Mouse (Mus musculus): ENCODE data around the gene Nxph3. TPM values are rescaled to one million over a fixed set of nuclear protein-coding genes. Genes with fewer than 3 reads are reported as not detected.

Nxph3 gene
- polyA plus RNA-seq, 1 experiment from 2014 or later: not detected

GRCm38 (mm10) chr11:95472942-95473341 is 41.4 kb downstream of the Nxph3 start:
- WGBS (ENCODE audit: insufficient replicate concordance): 92% methylated on average over 2 of the region's 2 CpGs
- DNase-seq: no peak

GRCm38 (mm10) chr11:95467731-95468130 is 46.6 kb downstream of the Nxph3 start:
- TF ChIP-seq EP300 (IDR thresholded peaks at IDR 0.05; ENCODE audit: low read depth): no peak
- TF ChIP-seq CTCF (IDR thresholded peaks at IDR 0.05; ENCODE audit: low read depth): no peak
- no peak for ATAC-seq
- H3K27me3 ChIP-seq (ENCODE audit: insufficient read depth, low read length): no peaks in the 10 kb centered on the region
- H3K27ac ChIP-seq (ENCODE audit: low read depth): no peak overlapping the region
- no peaks in the 10 kb centered on the region for H3K9me3 ChIP-seq (ENCODE audit: low read length)
- no peak overlapping the region for H3K4me3 ChIP-seq (ENCODE audit: low read depth, low read length)
- DNase-seq: no peak
- no peak overlapping the region for H3K9ac ChIP-seq (replicated peaks)
- peaks cover 23% of the 10 kb centered on the region for H3K36me3 ChIP-seq (replicated peaks; ENCODE audit: insufficient read depth, low read length)
- no peak overlapping the region for H3K4me2 ChIP-seq (ENCODE audit: low read depth, low read length)
- 80% methylated on average over 1 of the region's 1 CpGs for WGBS (ENCODE audit: insufficient replicate concordance)
- H3K4me1 ChIP-seq (ENCODE audit: insufficient read depth): no peaks in the 10 kb centered on the region; the same call in 1 of the 2 replicates

More at GRCm38 (mm10) chr11:95472942-95473341, 41.4 kb downstream of the Nxph3 start:
- H3K27ac ChIP-seq (ENCODE audit: low read depth): no peak overlapping the region
- no peaks in the 10 kb centered on the region; the same call in 1 of the 2 replicates for H3K4me1 ChIP-seq (ENCODE audit: insufficient read depth)
- no peak overlapping the region for H3K4me2 ChIP-seq (ENCODE audit: low read depth, low read length)
- no peak overlapping the region for H3K9ac ChIP-seq (replicated peaks)
- H3K27me3 ChIP-seq (ENCODE audit: insufficient read depth, low read length): no peaks in the 10 kb centered on the region
- no peaks in the 10 kb centered on the region for H3K9me3 ChIP-seq (ENCODE audit: low read length)
- H3K4me3 ChIP-seq (ENCODE audit: low read depth, low read length): no peak overlapping the region
- TF ChIP-seq CTCF (IDR thresholded peaks at IDR 0.05; ENCODE audit: low read depth) (no peak), EP300 (IDR thresholded peaks at IDR 0.05; ENCODE audit: low read depth) (no peak)
- ATAC-seq: no peak
- peaks cover 56% of the 10 kb centered on the region for H3K36me3 ChIP-seq (replicated peaks; ENCODE audit: insufficient read depth, low read length)

- TF ChIP-seq CTCF (IDR thresholded peaks at IDR 0.05; ENCODE audit: low read depth) (0 out of 2 replicates have a peak, but pooled peaks have one; percentile 0), EP300 (IDR thresholded peaks at IDR 0.05; ENCODE audit: low read depth) (peak; percentile 31; the same call in 1 of the 2 replicates)
- WGBS (ENCODE audit: insufficient replicate concordance): 71% methylated on average over 3 of the region's 3 CpGs
- peak; percentile 81 for ATAC-seq
Measured at GRCm38 (mm10) chr11:95462168-95462567, 52.2 kb downstream of the Nxph3 start.

DNA sequence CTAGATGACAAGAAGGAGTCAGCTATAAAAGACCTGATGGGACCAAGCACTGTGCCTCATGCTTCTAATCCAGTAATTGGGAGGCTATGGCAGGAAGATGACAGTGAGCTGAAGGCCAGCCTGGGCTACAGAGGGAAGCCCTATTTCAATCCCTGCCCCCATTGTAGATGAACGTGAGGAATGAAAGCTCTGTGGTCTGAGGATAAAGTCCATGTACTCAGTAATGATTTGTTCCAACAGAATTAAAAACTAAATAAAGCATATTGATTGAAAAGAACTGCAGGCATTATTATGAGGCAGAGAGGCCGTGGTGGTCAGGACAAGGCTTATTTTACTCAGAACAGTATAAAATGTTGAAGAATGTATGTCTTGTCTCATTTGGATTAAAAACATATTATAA is 53.5 kb downstream of the Nxph3 start:
- Histone ChIP-seq H3K4me2 (ENCODE audit: low read depth, low read length) (peak overlapping the region; percentile 41), H3K4me3 (ENCODE audit: low read depth, low read length) (no peak overlapping the region), H3K27me3 (ENCODE audit: insufficient read depth, low read length) (no peaks in the 10 kb centered on the region), H3K36me3 (replicated peaks; ENCODE audit: insufficient read depth, low read length) (0 out of 2 replicates have a peak, but pooled peaks cover 4% of the 10 kb centered on the region), H3K9ac (replicated peaks) (no peak overlapping the region), H3K9me3 (ENCODE audit: low read length) (no peaks in the 10 kb centered on the region), H3K4me1 (ENCODE audit: insufficient read depth) (peaks cover 9% of the 10 kb centered on the region; the same call in 1 of the 2 replicates), H3K27ac (ENCODE audit: low read depth) (peak overlapping the region; percentile 64)
- ATAC-seq: peak; percentile 72
- TF ChIP-seq CTCF (IDR thresholded peaks at IDR 0.05; ENCODE audit: low read depth): no peak
- TF ChIP-seq EP300 (IDR thresholded peaks at IDR 0.05; ENCODE audit: low read depth): no peak
- WGBS (ENCODE audit: insufficient replicate concordance): 55% methylated on average over 2 of the region's 2 CpGs
- no peak for DNase-seq

More at GRCm38 (mm10) chr11:95462168-95462567, 52.2 kb downstream of the Nxph3 start:
- Histone ChIP-seq H3K4me3 (ENCODE audit: low read depth, low read length) (no peak overlapping the region), H3K36me3 (replicated peaks; ENCODE audit: insufficient read depth, low read length) (0 out of 2 replicates have a peak, but pooled peaks cover 6% of the 10 kb centered on the region), H3K27me3 (ENCODE audit: insufficient read depth, low read length) (no peaks in the 10 kb centered on the region), H3K4me1 (ENCODE audit: insufficient read depth) (peaks cover 9% of the 10 kb centered on the region; the same call in 1 of the 2 replicates), H3K27ac (ENCODE audit: low read depth) (peak overlapping the region; percentile 64), H3K9me3 (ENCODE audit: low read length) (no peaks in the 10 kb centered on the region), H3K4me2 (ENCODE audit: low read depth, low read length) (no peak overlapping the region), H3K9ac (replicated peaks) (no peak overlapping the region)
- no peak for DNase-seq

Other genes with a start within 250 kb of the Nxph3 start
- gene Kat7, start 204.3 kb downstream of the Nxph3 start, polyA plus RNA-seq (2015; fragmentation: Nextera tagmentation; extraction: Ambion mirVana): 16.8 and 19.4 TPM in 2 replicates
- gene Fam117a, start 177.6 kb downstream of the Nxph3 start, polyA plus RNA-seq (2015; fragmentation: Nextera tagmentation; extraction: Ambion mirVana): 60.1 and 61.8 TPM in 2 replicates
- gene Slc35b1, start 129.9 kb downstream of the Nxph3 start, polyA plus RNA-seq (2015; fragmentation: Nextera tagmentation; extraction: Ambion mirVana): 38.4 and 40.1 TPM in 2 replicates
- gene Spop, start 100.5 kb downstream of the Nxph3 start, polyA plus RNA-seq (2015; fragmentation: Nextera tagmentation; extraction: Ambion mirVana): 42.4 and 53.2 TPM in 2 replicates
- 1.3 and 1.7 TPM in 2 replicates for gene Ngfr, start 73.2 kb upstream of the Nxph3 start, polyA plus RNA-seq (2015; fragmentation: Nextera tagmentation; extraction: Ambion mirVana)
- 236 and 246 TPM in 2 replicates for gene Phb, start 152.4 kb upstream of the Nxph3 start, polyA plus RNA-seq (2015; fragmentation: Nextera tagmentation; extraction: Ambion mirVana)
- gene Zfp652, start 198.1 kb upstream of the Nxph3 start, polyA plus RNA-seq (2015; fragmentation: Nextera tagmentation; extraction: Ambion mirVana): 5.0 and 5.6 TPM in 2 replicates
- 0.18 and 0.31 TPM in 2 replicates for gene B130006D01Rik, start 209.0 kb upstream of the Nxph3 start, polyA plus RNA-seq (2015; fragmentation: Nextera tagmentation; extraction: Ambion mirVana)

Measured in liver, postnatal 0 days (tissue).